Mouse (Mus musculus) inflammation-experienced regulatory T-cells, adult 6 months (primary cell): ENCODE data around the gene Fabp6. TPM values are rescaled to one million over a fixed set of nuclear protein-coding genes. Genes with fewer than 3 reads are reported as not detected.

Source experiments
- ATAC-seq: one replicate; pipeline ENCODE4 v1.8.0; 2017
- polyA plus RNA-seq, 3 experiments: library from polyadenylated mRNA; unstranded; fragments of 100-300 nt; shearing (Covaris generic); gene quantifications; one replicate each; pipeline ENCODE4 v1.2.1; 2017

Gene Fabp6
- polyA plus RNA-seq, 3 experiments from 2014 or later, result not detected

- no peak for ATAC-seq
Measured at GRCm38 (mm10) chr11:43589530-43590072, 11.7 kb downstream of the Fabp6 start.

DNA sequence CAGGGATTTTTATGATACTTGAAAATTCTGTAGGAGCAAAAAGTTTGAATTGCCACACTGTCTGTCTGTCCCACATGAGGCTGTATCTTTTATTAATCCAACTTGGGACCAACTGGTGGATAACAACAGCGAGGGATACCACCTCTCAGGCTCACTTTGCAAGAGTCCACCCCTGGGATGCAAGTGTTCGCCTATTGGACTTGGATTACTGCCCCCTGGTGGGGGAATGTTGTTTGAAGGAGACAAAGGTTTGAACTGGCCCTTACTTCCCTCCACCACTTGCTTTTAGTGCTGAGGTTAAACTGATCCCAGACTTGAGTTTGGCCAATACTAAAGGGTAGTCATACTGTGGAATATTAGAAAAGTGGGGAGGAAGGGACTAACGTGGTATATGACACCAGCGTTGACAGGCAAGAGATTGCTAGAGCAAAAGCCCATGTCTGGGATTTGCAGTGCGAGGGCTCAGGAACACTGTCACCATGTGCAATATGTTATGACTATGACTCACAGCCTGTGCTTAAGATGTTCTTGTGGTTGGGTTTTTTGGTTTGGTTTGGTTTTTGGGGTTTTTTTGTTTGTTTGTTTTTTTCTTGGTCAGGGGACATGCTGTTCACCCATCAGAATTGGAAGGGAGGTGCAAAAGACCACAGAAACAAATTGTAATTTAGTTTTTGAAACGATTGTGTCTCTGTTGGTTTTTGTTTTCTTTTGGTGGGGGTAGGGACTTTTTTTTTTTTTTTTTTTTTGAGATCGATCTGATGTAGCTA, 14.8 kb downstream of the Fabp6 start, which contains the start of gene 4933415A04Rik:
4933415A04Rik (plus strand) TSS at position 717 of the 767 bp plus-strand sequence.
- ATAC-seq, result no peak

DNA sequence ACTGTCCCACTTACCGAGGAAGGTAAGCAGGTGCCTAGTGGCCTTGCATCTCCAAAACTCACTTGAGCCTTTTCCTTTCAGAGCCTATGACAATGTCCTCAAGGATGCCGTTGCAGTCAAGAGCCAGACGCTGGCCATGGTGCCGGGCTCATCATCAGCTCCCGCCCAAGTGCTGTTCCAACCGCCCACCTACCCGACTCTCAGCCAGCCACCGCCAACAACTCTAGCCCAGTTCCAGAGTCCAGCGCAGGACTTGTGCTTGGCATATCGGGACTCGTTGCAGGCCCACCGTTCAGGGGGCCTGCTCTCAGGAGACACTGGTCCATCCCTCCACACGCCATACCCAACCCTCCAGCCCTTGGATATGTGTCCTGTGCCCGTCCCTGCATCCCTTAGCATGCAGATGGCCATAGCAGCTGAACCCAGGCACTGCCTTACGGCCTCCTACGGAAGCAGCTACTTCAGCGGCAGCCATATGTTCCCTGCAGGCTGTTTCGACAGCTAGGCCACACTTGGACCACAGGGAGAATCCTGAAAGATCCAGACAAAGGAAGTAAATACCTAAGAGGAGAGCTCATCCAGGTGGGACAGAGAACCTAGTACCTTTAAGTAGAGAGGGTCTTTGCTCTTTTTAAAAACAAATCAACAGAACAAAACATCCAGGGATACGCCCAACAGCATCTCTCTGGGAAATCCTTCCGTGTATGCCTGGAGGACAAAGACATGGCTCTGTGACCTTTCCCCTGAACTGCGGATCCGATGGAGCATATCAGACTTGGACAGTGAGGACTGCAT, 15.9 kb downstream of the Fabp6 start:
- ATAC-seq, result no peak

DNA sequence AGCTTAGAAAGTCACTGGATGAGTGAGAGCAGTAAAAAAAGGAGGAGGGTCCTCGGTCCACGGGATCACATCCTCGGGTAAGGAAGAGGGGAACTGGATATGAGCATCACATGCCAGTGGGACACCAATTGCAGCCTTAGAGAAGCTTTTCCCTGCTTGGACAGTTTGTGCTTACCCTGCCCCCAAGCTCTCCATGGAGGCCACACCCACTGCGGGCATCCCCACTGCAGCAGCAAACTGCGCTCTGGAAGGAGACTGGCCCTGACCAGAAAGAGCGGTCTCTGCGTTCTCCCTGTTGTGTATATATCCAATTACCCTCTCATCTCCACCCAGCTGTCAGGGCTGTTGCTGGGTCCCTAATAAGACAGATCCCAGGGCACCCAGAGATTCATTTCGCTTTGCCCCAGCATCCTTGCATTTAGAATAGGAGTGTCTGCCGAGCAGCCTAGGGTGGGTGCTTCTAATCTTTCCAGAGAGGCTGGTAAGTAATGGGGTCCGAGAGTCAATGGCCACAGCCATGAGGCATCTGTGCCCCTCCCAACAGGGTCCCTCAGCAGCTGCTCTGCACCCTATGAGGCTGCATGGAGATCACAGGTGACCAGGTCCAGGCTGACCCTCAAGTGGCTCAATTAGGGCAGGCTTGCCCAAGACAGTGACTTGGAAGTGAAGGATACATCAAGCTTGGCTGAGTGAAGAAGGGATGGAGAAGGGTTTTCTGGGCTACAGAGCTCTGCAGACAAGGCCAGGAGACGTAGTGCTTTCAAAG, 23.4 kb downstream of the Fabp6 start:
- ATAC-seq, result no peak

- ATAC-seq, result no peak
Measured at GRCm38 (mm10) chr11:43575376-43576151, 25.8 kb downstream of the Fabp6 start.

DNA sequence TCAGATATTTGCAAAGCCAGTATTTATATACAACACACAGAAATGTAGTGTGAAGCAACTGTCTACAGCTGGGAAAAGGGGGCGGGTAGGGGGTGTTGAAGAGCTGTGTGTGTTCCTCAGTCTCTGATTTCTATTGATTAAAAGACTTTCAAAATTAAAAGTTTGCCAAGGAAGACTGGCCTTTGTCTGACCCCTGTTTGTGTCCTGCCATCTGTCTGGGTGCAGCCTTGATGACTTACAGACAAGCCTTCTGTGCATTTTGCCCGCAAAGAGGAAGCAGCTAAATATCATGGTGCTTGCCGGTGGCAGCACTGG, 26.3 kb downstream of the Fabp6 start:
- no peak for ATAC-seq

GRCm38 (mm10) chr11:43569595-43569994, 31.7 kb downstream of the Fabp6 start:
- ATAC-seq, result no peak

DNA sequence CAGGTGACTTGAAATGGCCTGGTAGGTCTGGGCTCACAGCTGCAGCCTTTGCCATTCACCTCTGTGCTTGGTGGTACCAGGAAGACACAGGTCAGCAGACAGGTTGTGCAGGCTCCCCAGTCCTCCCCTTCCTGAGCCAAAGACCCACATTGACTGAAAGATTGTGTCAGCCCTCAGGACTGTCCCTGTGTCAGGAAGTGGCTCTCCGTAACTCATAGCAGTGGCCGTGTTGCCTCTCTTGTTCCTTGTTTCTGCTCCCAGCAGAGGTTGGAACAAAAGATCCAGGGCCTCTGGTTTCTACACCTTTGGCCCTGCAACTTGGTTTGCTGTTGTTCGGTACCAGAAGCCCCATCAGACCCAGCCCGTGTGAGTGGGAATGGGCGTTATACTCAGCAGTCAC, 32.2 kb downstream of the Fabp6 start:
- ATAC-seq, result no peak

GRCm38 (mm10) chr11:43568263-43568662, 33.1 kb downstream of the Fabp6 start:
- no peak for ATAC-seq

- no peak for ATAC-seq
Measured at GRCm38 (mm10) chr11:43566696-43567095, 34.6 kb downstream of the Fabp6 start.

GRCm38 (mm10) chr11:43565852-43566251, 35.5 kb downstream of the Fabp6 start:
- ATAC-seq, result no peak

- ATAC-seq, result no peak
Measured at GRCm38 (mm10) chr11:43565414-43565813, 35.9 kb downstream of the Fabp6 start.

- no peak for ATAC-seq
Measured at GRCm38 (mm10) chr11:43563654-43564244, 37.6 kb downstream of the Fabp6 start.

DNA sequence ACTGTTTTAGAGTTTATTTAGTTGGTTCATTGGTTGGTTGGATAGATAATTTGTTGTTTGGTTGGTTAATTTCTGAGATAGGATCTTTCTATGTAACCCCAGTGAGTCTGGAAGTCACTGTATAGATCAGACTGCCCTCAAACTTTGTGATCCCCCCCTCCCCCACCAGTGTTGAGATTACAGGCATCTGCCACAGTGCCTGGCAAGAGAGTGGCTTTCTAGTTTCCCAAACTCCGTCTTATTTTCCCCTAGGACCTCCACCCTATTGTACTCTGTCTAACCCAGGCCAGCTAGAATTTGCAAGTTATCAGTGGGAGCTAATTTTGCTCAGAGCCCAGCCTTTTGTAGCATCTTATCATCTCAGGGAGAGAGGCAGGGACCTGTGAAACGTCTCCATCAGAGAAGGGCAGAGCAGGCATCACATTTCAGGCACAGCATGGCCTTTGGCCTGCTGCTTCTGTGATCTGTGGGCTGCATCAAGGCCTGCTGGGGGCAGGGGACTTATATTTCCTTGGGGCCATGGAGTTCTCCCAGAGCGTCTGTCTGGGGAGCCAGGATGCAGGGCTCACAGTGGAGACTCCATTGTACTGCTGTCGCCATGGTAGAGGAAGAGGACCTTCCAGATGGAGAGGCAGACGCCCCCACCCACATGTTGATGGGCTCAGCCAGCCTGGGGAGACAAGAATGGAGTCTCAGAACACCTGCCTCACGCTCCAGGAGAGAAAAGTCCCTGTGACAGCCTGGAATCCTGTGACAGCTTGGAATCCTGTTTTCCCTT, 41.6 kb downstream of the Fabp6 start:
- ATAC-seq, result no peak

DNA sequence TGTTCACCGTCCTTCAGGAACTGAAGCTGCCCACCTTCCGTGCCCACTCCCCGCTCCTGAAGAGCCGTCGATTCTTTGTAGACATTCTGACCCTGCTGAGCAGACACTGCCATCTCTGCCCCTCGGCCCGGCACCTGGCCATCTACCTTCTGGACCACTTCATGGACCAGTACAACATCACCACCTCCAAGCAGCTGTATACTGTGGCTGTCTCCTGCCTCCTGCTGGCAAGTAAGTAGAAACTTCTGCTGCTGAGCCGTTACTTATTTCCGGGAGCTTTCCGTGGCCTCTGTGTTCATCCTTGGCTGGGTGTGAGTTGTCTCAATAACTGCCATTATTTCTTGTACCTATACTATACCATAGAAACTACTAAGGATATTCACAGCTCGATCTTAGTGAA, 44.8 kb downstream of the Fabp6 start:
- ATAC-seq, result no peak

DNA sequence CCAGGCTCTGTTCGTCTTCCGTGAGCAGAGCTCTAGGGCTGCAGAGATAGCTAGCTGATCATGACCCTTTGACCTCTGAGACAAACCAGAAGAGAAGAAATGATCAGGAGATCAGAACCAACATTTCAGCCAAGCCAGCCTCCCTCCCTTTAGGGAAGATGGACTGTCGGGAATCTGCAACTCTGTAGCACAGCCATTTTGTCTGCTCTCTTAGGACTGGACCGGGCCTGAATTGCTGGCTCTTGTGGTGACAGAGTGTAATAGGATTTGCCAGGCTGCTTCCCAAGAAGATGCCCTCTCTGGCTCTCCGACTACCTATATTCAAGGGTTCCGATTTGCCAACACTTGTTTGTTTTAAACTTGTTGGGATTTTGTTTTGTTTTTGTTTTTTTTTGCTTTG, 48.7 kb downstream of the Fabp6 start:
- no peak for ATAC-seq

- ATAC-seq, result no peak
Measured at GRCm38 (mm10) chr11:43551756-43552155, 49.6 kb downstream of the Fabp6 start.

- no peak for ATAC-seq
Measured at GRCm38 (mm10) chr11:43549701-43550100, 51.6 kb downstream of the Fabp6 start.

DNA sequence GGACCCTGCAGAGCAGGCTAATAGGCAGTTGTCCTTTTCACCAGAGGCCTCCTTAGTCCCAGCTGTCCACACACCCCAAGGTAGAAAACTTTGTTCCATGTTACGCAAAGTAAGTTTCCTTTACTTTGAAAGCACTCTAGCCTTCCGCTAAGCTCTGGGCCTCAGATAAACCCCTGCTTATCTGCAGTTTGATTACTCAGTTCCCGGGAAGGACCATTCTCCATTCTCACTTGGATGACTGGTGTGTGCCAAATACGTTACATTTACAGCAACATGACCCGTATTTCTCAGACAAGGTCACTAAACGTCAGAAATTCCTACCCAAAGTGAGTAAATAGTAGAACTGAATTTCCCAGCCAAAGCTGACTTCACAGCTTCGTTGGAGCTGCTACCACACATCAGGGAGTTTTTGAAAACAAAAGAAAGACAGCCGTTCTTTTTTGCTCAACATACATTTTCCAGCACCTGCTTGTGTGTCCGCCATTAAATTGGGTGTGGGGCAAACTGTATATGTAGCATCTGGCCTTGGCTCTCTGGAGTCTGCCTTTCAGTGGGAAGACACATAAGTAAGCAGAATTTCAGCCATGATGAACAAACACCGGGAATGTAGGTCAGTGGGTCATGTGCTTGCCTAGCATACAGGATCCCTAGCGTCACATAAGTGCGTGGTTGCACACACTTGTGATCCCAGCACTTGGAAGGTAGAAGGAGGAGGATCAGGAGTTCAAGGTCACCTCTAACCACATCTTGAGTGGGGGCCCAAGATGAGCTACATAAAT, 52.5 kb downstream of the Fabp6 start:
- no peak for ATAC-seq

GRCm38 (mm10) chr11:43548148-43548547, 53.2 kb downstream of the Fabp6 start:
- no peak for ATAC-seq
